Mouse (Mus musculus): ENCODE results near the gene Foxg1. TPM values are rescaled to one million over a fixed set of nuclear protein-coding genes. Genes with fewer than 3 reads are reported as not detected.

Foxg1 gene
- 76.0 and 160 TPM in 2 replicates for polyA plus RNA-seq (2012; rRNA removed)

DNA sequence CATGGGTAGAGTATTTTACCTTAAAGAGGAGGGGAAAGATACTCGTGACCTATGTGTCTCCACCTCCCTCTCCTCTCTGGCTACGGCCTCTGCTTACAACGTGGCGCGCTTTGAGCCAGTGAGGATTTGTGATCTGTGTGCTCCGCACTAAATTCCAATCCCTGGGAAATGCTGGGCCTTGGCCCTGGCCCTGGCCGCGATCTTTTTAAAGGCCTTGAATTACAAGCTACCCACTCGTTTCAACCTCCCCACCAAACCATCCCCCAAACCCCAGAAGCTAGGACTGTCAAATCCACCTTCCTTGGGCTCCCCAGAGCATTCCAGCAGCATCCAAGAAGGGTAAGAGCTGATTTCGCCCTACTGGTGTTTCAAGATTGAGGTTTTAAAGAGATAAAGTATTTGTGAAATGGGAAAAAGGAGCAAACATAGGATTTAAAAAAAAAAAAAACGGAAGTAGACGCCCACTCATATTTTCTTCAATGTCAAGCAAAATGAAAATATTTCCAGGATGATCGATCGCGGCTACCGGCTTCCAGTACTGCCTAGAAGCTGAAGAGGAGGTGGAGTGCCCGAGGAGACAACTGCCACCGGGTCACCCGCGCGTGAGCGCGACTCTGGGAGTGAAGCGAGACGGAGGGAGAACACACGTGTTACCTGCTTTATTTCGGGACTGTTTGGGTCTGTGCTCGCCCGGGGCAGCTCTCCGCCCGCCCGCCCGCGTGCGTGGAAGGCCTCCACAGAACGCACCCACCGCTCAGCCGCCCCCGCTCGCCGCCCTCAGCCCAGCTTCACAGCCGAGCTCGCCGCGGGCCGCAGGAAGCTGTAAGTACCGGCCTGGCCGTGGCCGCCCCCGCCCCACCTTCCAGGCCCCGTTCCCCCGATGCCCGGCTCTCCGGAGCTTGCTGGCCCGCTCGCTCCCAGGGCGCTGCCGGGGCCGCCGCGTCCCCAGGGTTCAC lies at the start of gene Foxg1:
Foxg1 (plus strand) TSS at position 96 of the 956 bp plus-strand sequence.
- no peak for TF ChIP-seq CTCF (IDR thresholded peaks at IDR 0.05; ENCODE audit: borderline replicate concordance, extremely low read depth, insufficient read depth, insufficient read length)
- DNase-seq (ENCODE audit: low read depth): peak; percentile 85

DNA sequence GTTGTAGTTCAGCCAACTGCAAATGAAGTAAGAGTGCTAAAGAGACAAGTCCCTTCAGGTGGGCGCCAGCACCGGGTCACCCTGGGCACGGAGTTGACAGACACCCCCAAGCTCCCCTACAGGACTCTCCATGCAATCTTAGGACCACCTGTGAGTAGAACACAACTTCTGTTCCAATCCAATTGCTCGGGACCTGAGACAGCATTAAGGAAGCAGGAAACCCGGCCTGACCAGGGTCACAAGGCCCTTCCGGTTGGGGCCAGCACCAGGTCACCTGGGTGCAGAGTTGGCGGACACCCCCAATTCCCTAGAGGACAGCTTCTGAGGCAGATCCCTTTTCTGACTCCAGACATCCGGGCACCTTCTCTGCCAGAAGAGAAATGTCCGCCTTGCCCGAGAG lies 32.8 kb upstream of the Foxg1 start:
- TF ChIP-seq CTCF (IDR thresholded peaks at IDR 0.05; ENCODE audit: borderline replicate concordance, extremely low read depth, insufficient read depth, insufficient read length): no peak
- no peak for TF ChIP-seq POLR2A (IDR thresholded peaks at IDR 0.05; ENCODE audit: borderline replicate concordance, extremely low read depth, insufficient read depth, insufficient read length, poor library complexity, severe bottlenecking)
- DNase-seq (ENCODE audit: low read depth): no peak

DNA sequence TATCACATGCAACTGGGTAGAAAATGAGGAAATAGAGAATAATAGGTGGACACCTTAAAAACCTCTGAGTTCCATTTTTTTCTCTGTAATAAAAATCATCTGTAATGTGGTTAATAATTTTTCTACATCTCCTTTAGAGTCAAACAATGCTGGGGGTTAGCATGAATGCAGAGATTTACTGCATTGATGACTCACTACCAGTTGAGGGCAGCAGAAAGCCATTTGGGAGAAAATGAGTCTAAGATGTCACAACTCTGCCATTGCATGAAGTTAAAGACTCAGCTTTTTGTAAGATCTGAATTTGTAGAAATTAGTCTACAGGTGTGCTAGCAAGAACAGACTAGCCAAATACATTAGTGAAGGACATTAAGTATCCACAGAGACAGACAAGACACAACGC lies 13.5 kb upstream of the Foxg1 start:
- DNase-seq (ENCODE audit: low read depth): peak; percentile 71
- TF ChIP-seq CTCF (IDR thresholded peaks at IDR 0.05; ENCODE audit: borderline replicate concordance, extremely low read depth, insufficient read depth, insufficient read length) (peak; percentile 59; the same call in 1 of the 2 replicates), POLR2A (IDR thresholded peaks at IDR 0.05; ENCODE audit: borderline replicate concordance, extremely low read depth, insufficient read depth, insufficient read length, poor library complexity, severe bottlenecking) (no peak)

- no peak for TF ChIP-seq CTCF (IDR thresholded peaks at IDR 0.05; ENCODE audit: borderline replicate concordance, extremely low read depth, insufficient read depth, insufficient read length)
- TF ChIP-seq POLR2A (IDR thresholded peaks at IDR 0.05; ENCODE audit: borderline replicate concordance, extremely low read depth, insufficient read depth, insufficient read length, poor library complexity, severe bottlenecking): no peak
- peak; percentile 91 for DNase-seq (ENCODE audit: low read depth)
Measured at GRCm38 (mm10) chr12:49372170-49372569, 10.3 kb upstream of the Foxg1 start.

- peak; percentile 78 for DNase-seq (ENCODE audit: low read depth)
- TF ChIP-seq CTCF (IDR thresholded peaks at IDR 0.05; ENCODE audit: borderline replicate concordance, extremely low read depth, insufficient read depth, insufficient read length) (no peak), POLR2A (IDR thresholded peaks at IDR 0.05; ENCODE audit: borderline replicate concordance, extremely low read depth, insufficient read depth, insufficient read length, poor library complexity, severe bottlenecking) (no peak)
Measured at GRCm38 (mm10) chr12:49373176-49373575, 9.3 kb upstream of the Foxg1 start.

DNA sequence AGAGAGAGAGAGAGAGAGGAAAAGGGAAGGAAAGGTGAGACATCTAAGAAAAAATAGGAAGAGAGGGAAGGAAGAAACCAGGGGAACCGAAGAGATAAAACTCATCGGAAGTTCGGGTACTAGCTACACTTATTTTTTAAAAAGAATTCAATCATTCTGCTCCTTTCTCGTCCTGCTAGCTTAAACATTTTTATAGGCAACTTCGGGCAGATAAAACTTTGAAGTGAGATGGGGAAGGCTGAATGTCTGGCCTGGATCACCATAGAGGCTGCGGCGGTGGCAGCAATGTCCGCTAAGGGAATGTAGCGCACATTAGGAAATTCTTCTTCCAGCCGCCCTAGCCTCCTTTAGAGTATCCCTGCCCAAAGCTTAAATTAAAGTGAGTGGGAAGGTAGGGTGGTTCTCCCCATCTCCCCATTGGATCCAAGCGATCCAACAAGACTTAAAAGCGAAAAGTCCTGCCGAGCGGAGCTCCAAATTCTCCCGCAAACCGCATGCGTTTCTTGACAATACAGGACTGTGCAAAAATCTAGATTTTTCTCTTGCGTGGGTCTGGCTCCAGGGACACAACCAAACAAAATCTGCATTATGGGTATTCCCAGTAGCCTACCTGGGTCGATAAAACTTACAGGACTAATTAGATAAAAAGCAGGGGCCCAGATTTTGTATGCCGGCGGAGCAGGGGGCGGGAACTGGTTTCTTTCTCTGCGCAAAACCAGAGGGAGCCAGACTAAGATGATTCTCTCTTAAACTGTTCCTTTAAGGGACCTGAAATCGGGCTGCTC lies 8.4 kb upstream of the Foxg1 start:
- peak; percentile 72 for DNase-seq (ENCODE audit: low read depth)
- no peak for TF ChIP-seq CTCF (IDR thresholded peaks at IDR 0.05; ENCODE audit: borderline replicate concordance, extremely low read depth, insufficient read depth, insufficient read length)
- TF ChIP-seq POLR2A (IDR thresholded peaks at IDR 0.05; ENCODE audit: borderline replicate concordance, extremely low read depth, insufficient read depth, insufficient read length, poor library complexity, severe bottlenecking): no peak

GRCm38 (mm10) chr12:49374606-49374995 lies 7.9 kb upstream of the Foxg1 start:
- TF ChIP-seq CTCF (IDR thresholded peaks at IDR 0.05; ENCODE audit: borderline replicate concordance, extremely low read depth, insufficient read depth, insufficient read length) (peak; percentile 66; the same call in 1 of the 2 replicates), POLR2A (IDR thresholded peaks at IDR 0.05; ENCODE audit: borderline replicate concordance, extremely low read depth, insufficient read depth, insufficient read length, poor library complexity, severe bottlenecking) (no peak)

GRCm38 (mm10) chr12:49375427-49376317 lies 6.8 kb upstream of the Foxg1 start:
- TF ChIP-seq CTCF (IDR thresholded peaks at IDR 0.05; ENCODE audit: borderline replicate concordance, extremely low read depth, insufficient read depth, insufficient read length) (no peak), POLR2A (IDR thresholded peaks at IDR 0.05; ENCODE audit: borderline replicate concordance, extremely low read depth, insufficient read depth, insufficient read length, poor library complexity, severe bottlenecking) (no peak)
- DNase-seq (ENCODE audit: low read depth): peak; percentile 84

More at GRCm38 (mm10) chr12:49374606-49374995, 7.9 kb upstream of the Foxg1 start:
- DNase-seq (ENCODE audit: low read depth): peak; percentile 89

DNA sequence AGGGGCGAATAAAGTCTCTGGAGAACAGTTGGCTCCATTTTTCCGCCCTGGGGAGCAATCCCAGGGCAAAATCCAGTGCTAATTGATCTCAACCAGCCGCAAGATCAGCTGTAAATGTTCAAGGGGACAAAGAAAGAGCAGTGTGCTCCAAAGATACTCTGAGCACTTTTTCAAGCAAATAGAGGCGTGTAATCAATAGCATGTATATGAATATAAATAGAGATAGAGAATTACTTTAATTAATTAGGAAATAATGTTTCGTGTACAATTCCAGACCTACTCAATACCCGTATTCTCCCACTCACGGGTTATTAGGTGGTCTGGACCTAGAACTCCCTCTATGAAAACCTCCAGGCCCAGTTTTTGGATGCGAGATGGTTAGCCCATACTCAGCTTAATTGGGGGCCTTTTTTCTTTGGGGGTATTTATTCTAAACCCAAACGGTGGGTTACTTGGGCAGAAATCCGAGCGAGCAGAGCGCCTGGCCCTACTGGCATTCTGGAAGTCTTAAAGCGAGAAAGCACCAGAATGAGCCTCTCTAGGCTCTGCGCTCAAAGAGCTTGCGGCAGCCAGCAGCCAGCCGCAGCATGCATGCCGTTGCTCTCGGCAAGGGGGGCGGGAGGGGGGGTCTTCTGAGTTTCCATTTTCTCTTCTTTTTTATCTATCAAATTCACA lies 6.0 kb upstream of the Foxg1 start:
- DNase-seq (ENCODE audit: low read depth): peak; percentile 81
- TF ChIP-seq POLR2A (IDR thresholded peaks at IDR 0.05; ENCODE audit: borderline replicate concordance, extremely low read depth, insufficient read depth, insufficient read length, poor library complexity, severe bottlenecking): no peak
- no peak for TF ChIP-seq CTCF (IDR thresholded peaks at IDR 0.05; ENCODE audit: borderline replicate concordance, extremely low read depth, insufficient read depth, insufficient read length)

DNA sequence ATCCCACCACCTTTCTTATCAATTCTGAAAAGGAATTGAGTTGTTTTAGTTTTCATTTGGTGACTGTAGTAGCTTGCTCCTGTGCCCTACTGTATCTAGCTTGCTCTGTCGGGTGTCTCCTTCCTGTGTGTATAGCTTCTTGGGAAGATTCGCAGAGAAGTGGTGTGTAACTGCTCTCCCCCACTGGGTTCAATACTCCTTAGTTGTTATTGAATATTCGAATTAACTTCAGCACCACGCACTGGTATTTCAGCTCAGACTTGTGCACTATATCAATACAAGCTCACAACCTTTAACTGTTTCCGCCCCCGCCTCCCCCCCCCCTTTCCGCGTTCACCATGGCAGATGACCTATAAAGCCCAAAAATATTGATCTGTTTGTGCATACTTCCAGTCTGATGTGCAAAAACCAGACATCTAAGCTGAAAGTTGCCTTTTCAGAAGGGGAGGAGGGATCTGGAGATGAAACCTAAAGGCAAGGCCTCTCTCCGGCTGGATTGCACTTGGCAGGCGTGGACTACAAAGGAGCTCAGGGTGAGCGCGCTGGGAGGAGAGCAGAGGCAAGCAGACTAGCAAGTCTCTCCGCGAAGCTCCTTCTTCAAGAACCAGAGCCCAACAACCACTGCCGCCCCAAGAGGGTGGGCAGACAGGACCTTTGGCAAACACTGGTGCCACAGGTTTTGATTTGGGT lies 5.0 kb upstream of the Foxg1 start:
- peak; percentile 92 for DNase-seq (ENCODE audit: low read depth)
- TF ChIP-seq CTCF (IDR thresholded peaks at IDR 0.05; ENCODE audit: borderline replicate concordance, extremely low read depth, insufficient read depth, insufficient read length) (no peak), POLR2A (IDR thresholded peaks at IDR 0.05; ENCODE audit: borderline replicate concordance, extremely low read depth, insufficient read depth, insufficient read length, poor library complexity, severe bottlenecking) (peak; percentile 35; the same call in 1 of the 2 replicates)
